16 mouse cellular contexts compared by ENCODE assay signal in the genomic region with DNA sequence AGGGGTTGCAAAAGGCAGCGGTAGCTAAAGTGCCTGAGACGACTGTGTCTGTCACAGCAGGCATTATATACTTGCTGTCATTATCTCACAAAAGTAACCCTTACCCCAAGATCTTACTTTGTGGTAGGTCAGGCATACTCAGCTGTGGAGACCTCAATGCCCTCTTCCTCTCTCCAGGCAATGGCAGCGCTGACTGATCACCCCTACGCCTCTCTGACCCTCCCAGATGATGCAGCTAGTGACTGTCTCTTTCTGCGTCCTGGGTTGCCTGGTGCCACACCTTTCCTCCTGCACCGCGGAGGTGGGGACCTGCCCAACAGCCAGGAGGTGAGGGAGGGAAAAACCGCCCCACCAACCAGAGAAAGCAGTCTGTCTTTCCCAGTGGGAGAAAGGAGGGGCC. TPM values are rescaled to one million over a fixed set of nuclear protein-coding genes. Genes with fewer than 3 reads are reported as not detected.
DNase-seq lines count a peak whose midpoint lies in the region; ATAC-seq and TF ChIP-seq lines count a peak whose summit lies in the region.
"Had no signal": no experiment of that assay in that cellular context is flagged by ENCODE, and none has a peak within 500 bp of the region (broad histone marks: within the 10 kb centered on the region; RNA-seq: fewer than 3 reads in every experiment).

No protein-coding gene starts in this region.

- WGBS in heart, embryonic 13.5 days: 75% methylated on average over 8 of the region's 8 CpGs
- 85% methylated on average over 8 of the region's 8 CpGs for WGBS in midbrain, embryonic 11.5 days
- WGBS in midbrain, embryonic 14.5 days: 89% methylated on average over 8 of the region's 8 CpGs
- 74% methylated on average over 8 of the region's 8 CpGs for WGBS in embryonic facial prominence, embryonic 14.5 days
- WGBS in stomach, postnatal 0 days: 67% methylated on average over 8 of the region's 8 CpGs

- no peak for TF ChIP-seq EP300 in stomach, postnatal 0 days (optimal IDR thresholded peaks at IDR 0.05)

- no peak for DNase-seq in heart, postnatal 25 days (ENCODE audit: low spot score)
- no peak for DNase-seq in midbrain, embryonic 11.5 days (ENCODE audit: low spot score, missing footprints)
- no peak for DNase-seq in midbrain, embryonic 14.5 days
- DNase-seq in embryonic facial prominence, embryonic 14.5 days (ENCODE audit: low spot score): no peak
- DNase-seq in stomach, postnatal 0 days (ENCODE audit: low spot score): no peak
- DNase-seq: adrenal gland, postnatal 10 days; cerebellum, postnatal 36 days; right cerebral cortex, postnatal 14 days had no signal

- no peak for TF ChIP-seq CTCF in stomach, postnatal 0 days (IDR thresholded peaks at IDR 0.05; ENCODE audit: low read depth)

- H3K27me3 ChIP-seq in heart, embryonic 13.5 days (replicated peaks): peaks cover 33% of the 10 kb centered on the region
- H3K27me3 ChIP-seq in midbrain, embryonic 11.5 days (ENCODE audit: control insufficient read depth, insufficient read depth, low read length): peaks cover 5% of the 10 kb centered on the region; the same call in 1 of the 2 replicates
- peaks cover 18% of the 10 kb centered on the region; the same call in 1 of the 2 replicates for H3K27me3 ChIP-seq in midbrain, embryonic 14.5 days (ENCODE audit: control insufficient read depth, insufficient read depth, low read length)
- H3K27me3 ChIP-seq in embryonic facial prominence, embryonic 14.5 days (replicated peaks; ENCODE audit: control insufficient read depth, insufficient read depth, low read length): peaks cover 10% of the 10 kb centered on the region
- no peaks in the 10 kb centered on the region for H3K27me3 ChIP-seq in stomach, postnatal 0 days (ENCODE audit: control insufficient read depth, insufficient read depth, low read length)
- H3K27me3 ChIP-seq: Patski had no signal

- peaks cover 53% of the 10 kb centered on the region for H3K36me3 ChIP-seq in heart, embryonic 13.5 days
- peaks cover 11% of the 10 kb centered on the region; the same call in 1 of the 2 replicates for H3K36me3 ChIP-seq in midbrain, embryonic 11.5 days (ENCODE audit: control insufficient read depth, insufficient read depth, low read length)
- H3K36me3 ChIP-seq in midbrain, embryonic 14.5 days (ENCODE audit: control insufficient read depth, insufficient read depth, low read length): peaks cover 29% of the 10 kb centered on the region
- H3K36me3 ChIP-seq in embryonic facial prominence, embryonic 14.5 days (ENCODE audit: control insufficient read depth, insufficient read depth, low read length): peaks cover 44% of the 10 kb centered on the region
- H3K36me3 ChIP-seq in stomach, postnatal 0 days (ENCODE audit: control insufficient read depth, insufficient read depth, low read length): peaks cover 14% of the 10 kb centered on the region

- no peak overlapping the region for H3K4me2 ChIP-seq in heart, embryonic 13.5 days
- no peak overlapping the region for H3K4me2 ChIP-seq in midbrain, embryonic 11.5 days
- no peak overlapping the region for H3K4me2 ChIP-seq in midbrain, embryonic 14.5 days (ENCODE audit: low read length)
- H3K4me2 ChIP-seq in embryonic facial prominence, embryonic 14.5 days (ENCODE audit: low read depth, low read length): peak overlapping the region; percentile 86
- no peak overlapping the region for H3K4me2 ChIP-seq in stomach, postnatal 0 days (replicated peaks; ENCODE audit: low read depth)
- H3K4me2 ChIP-seq: liver, embryonic 15.5 days had no signal

- 0 out of 2 replicates have a peak overlapping the region, but pooled peaks have one; percentile 28 for H3K9ac ChIP-seq in heart, embryonic 13.5 days
- 0 out of 2 replicates have a peak overlapping the region, but pooled peaks have one; percentile 13 for H3K9ac ChIP-seq in midbrain, embryonic 11.5 days (ENCODE audit: low read length)
- no peak overlapping the region for H3K9ac ChIP-seq in midbrain, embryonic 14.5 days (replicated peaks; ENCODE audit: low read length)
- H3K9ac ChIP-seq in embryonic facial prominence, embryonic 14.5 days (ENCODE audit: low read depth, low read length): no peak overlapping the region
- H3K9ac ChIP-seq in stomach, postnatal 0 days (ENCODE audit: low read length): no peak overlapping the region
- H3K9ac ChIP-seq: liver, embryonic 15.5 days had no signal

- ATAC-seq in heart, embryonic 13.5 days (ENCODE audit: extremely low read depth, insufficient number of reproducible peaks, low FRiP score, low TSS enrichment): no peak
- no peak for ATAC-seq in midbrain, embryonic 11.5 days (ENCODE audit: low FRiP score)
- no peak for ATAC-seq in midbrain, embryonic 14.5 days (ENCODE audit: low FRiP score, low TSS enrichment)
- ATAC-seq in embryonic facial prominence, embryonic 14.5 days (ENCODE audit: low read depth): no peak
- ATAC-seq in stomach, postnatal 0 days (ENCODE audit: low FRiP score, low TSS enrichment): no peak
- no peak for ATAC-seq in erythroblast, adult 5-6 weeks (replicated peaks; ENCODE audit: low FRiP score, poor library complexity, severe bottlenecking)
- ATAC-seq: Patski had no signal

- no peak overlapping the region for H3K27ac ChIP-seq in heart, embryonic 13.5 days (replicated peaks)
- H3K27ac ChIP-seq in midbrain, embryonic 11.5 days (ENCODE audit: low read depth, low read length): no peak overlapping the region
- no peak overlapping the region for H3K27ac ChIP-seq in midbrain, embryonic 14.5 days (replicated peaks; ENCODE audit: low read depth, low read length)
- H3K27ac ChIP-seq in embryonic facial prominence, embryonic 14.5 days (replicated peaks; ENCODE audit: low read depth, low read length): no peak overlapping the region
- H3K27ac ChIP-seq in stomach, postnatal 0 days (replicated peaks): 0 out of 2 replicates have a peak overlapping the region, but pooled peaks have one; percentile 30
- H3K27ac ChIP-seq: liver, embryonic 15.5 days had no signal

- peaks cover 52% of the 10 kb centered on the region for H3K4me1 ChIP-seq in heart, embryonic 13.5 days
- H3K4me1 ChIP-seq in midbrain, embryonic 11.5 days (ENCODE audit: control insufficient read depth, insufficient read depth, low read length): peaks cover 30% of the 10 kb centered on the region
- peaks cover 21% of the 10 kb centered on the region for H3K4me1 ChIP-seq in midbrain, embryonic 14.5 days (ENCODE audit: control insufficient read depth, insufficient read depth, low read length)
- H3K4me1 ChIP-seq in embryonic facial prominence, embryonic 14.5 days (ENCODE audit: control insufficient read depth, insufficient read depth, low read length): peaks cover 6% of the 10 kb centered on the region; the same call in 1 of the 2 replicates
- 0 out of 2 replicates have a peak, but pooled peaks cover 2% of the 10 kb centered on the region for H3K4me1 ChIP-seq in stomach, postnatal 0 days (replicated peaks; ENCODE audit: control insufficient read depth, insufficient read depth)

- H3K9me3 ChIP-seq in heart, embryonic 13.5 days: no peaks in the 10 kb centered on the region
- no peaks in the 10 kb centered on the region for H3K9me3 ChIP-seq in midbrain, embryonic 11.5 days (ENCODE audit: control insufficient read depth, low read length)
- no peaks in the 10 kb centered on the region for H3K9me3 ChIP-seq in midbrain, embryonic 14.5 days (ENCODE audit: control insufficient read depth, low read length)
- no peaks in the 10 kb centered on the region for H3K9me3 ChIP-seq in embryonic facial prominence, embryonic 14.5 days (ENCODE audit: control insufficient read depth, low read length)
- H3K9me3 ChIP-seq in stomach, postnatal 0 days (ENCODE audit: control insufficient read depth, low read length): no peaks in the 10 kb centered on the region
- H3K9me3 ChIP-seq: liver, embryonic 15.5 days had no signal

- intact Hi-C loops in heart, postnatal 25 days (cut with DNase I): no loop called here

- no peak overlapping the region; the same call in 1 of the 2 replicates for H3K4me3 ChIP-seq in heart, embryonic 13.5 days
- H3K4me3 ChIP-seq in midbrain, embryonic 11.5 days (ENCODE audit: low read depth, low read length): no peak overlapping the region
- no peak overlapping the region for H3K4me3 ChIP-seq in midbrain, embryonic 14.5 days (replicated peaks; ENCODE audit: low read depth, low read length)
- no peak overlapping the region for H3K4me3 ChIP-seq in embryonic facial prominence, embryonic 14.5 days (ENCODE audit: low read depth, low read length)
- no peak overlapping the region for H3K4me3 ChIP-seq in stomach, postnatal 0 days (ENCODE audit: low read depth, low read length)
- H3K4me3 ChIP-seq: liver, embryonic 15.5 days had no signal

RNA-seq across cellular contexts. Expression of gene Ddah2, which starts 2.5 kb away (rescaled TPM):
- polyA plus RNA-seq in heart, embryonic 13.5 days (2015; fragmentation: Nextera tagmentation; extraction: Ambion mirVana): 194 and 207 TPM in 2 replicates
- 10 to 100 TPM; 27.7 to 31.3 TPM for total RNA-seq in heart, postnatal 25 days (2021)
- polyA plus RNA-seq in midbrain, embryonic 11.5 days (2014; fragmentation: Nextera tagmentation; extraction: Ambion mirVana): 614 and 653 TPM in 2 replicates
- polyA plus RNA-seq in midbrain, embryonic 14.5 days (2014; fragmentation: Nextera tagmentation; extraction: Ambion mirVana): 375 and 392 TPM in 2 replicates
- 291 and 341 TPM in 2 replicates for polyA plus RNA-seq in embryonic facial prominence, embryonic 14.5 days (2014; fragmentation: Nextera tagmentation; extraction: Ambion mirVana)
- polyA plus RNA-seq in stomach, postnatal 0 days (2015; fragmentation: Nextera tagmentation; extraction: Ambion mirVana): 84.8 and 86.8 TPM in 2 replicates
- total RNA-seq in erythroblast, adult 5-6 weeks (2015; ENCODE audit: low replicate concordance): 1.0 and 1.7 TPM in 2 replicates
- 2.2 TPM in 1 of 2 replicates, not detected in the other for total RNA-seq in erythroblast, adult 5-6 weeks (2017; ENCODE audit: low replicate concordance)

RNA-seq across cellular contexts. Expression of gene Ly6g6c, which starts 3.9 kb away (rescaled TPM):
- polyA plus RNA-seq in heart, embryonic 13.5 days (2015; fragmentation: Nextera tagmentation; extraction: Ambion mirVana): not detected in 2 replicates
- not detected for total RNA-seq in heart, postnatal 25 days (2021)
- polyA plus RNA-seq in midbrain, embryonic 11.5 days (2014; fragmentation: Nextera tagmentation; extraction: Ambion mirVana): not detected in 2 replicates
- polyA plus RNA-seq in midbrain, embryonic 14.5 days (2014; fragmentation: Nextera tagmentation; extraction: Ambion mirVana): not detected in 2 replicates
- 9.5 and 21.2 TPM in 2 replicates for polyA plus RNA-seq in embryonic facial prominence, embryonic 14.5 days (2014; fragmentation: Nextera tagmentation; extraction: Ambion mirVana)
- polyA plus RNA-seq in stomach, postnatal 0 days (2015; fragmentation: Nextera tagmentation; extraction: Ambion mirVana): 260 and 317 TPM in 2 replicates
- not detected in 2 replicates for total RNA-seq in erythroblast, adult 5-6 weeks (2015; ENCODE audit: low replicate concordance)
- not detected in 2 replicates for total RNA-seq in erythroblast, adult 5-6 weeks (2017; ENCODE audit: low replicate concordance)
- total RNA-seq: adrenal gland, postnatal 10 days; heart, adult 18-20 months; heart, postnatal 4 days; megakaryocyte progenitor cell, adult 5-6 weeks; neutrophil, adult 5-6 weeks had no signal
- polyA plus RNA-seq: Patski had no signal

RNA-seq across cellular contexts. Expression of gene Mpig6b, which starts 4.7 kb away (rescaled TPM):
- polyA plus RNA-seq in heart, embryonic 13.5 days (2015; fragmentation: Nextera tagmentation; extraction: Ambion mirVana): 0.92 and 1.4 TPM in 2 replicates
- under 1 TPM; 0.18 to 0.87 TPM for total RNA-seq in heart, postnatal 25 days (2021)
- polyA plus RNA-seq in midbrain, embryonic 11.5 days (2014; fragmentation: Nextera tagmentation; extraction: Ambion mirVana): 0.76 and 0.89 TPM in 2 replicates
- 0.11 and 0.21 TPM in 2 replicates for polyA plus RNA-seq in midbrain, embryonic 14.5 days (2014; fragmentation: Nextera tagmentation; extraction: Ambion mirVana)
- polyA plus RNA-seq in embryonic facial prominence, embryonic 14.5 days (2014; fragmentation: Nextera tagmentation; extraction: Ambion mirVana): 0.55 and 0.96 TPM in 2 replicates
- 0.49 and 0.96 TPM in 2 replicates for polyA plus RNA-seq in stomach, postnatal 0 days (2015; fragmentation: Nextera tagmentation; extraction: Ambion mirVana)
- total RNA-seq in erythroblast, adult 5-6 weeks (2015; ENCODE audit: low replicate concordance): 0.42 TPM in 1 of 2 replicates, not detected in the other
- not detected in 2 replicates for total RNA-seq in erythroblast, adult 5-6 weeks (2017; ENCODE audit: low replicate concordance)
- total RNA-seq: megakaryocyte progenitor cell, adult 5-6 weeks had no signal
- polyA plus RNA-seq: Patski had no signal

RNA-seq across cellular contexts. Expression of gene Clic1, which starts 11.5 kb away (rescaled TPM):
- polyA plus RNA-seq in heart, embryonic 13.5 days (2015; fragmentation: Nextera tagmentation; extraction: Ambion mirVana): 351 and 389 TPM in 2 replicates
- 10 to 100 TPM; 40.0 to 46.1 TPM for total RNA-seq in heart, postnatal 25 days (2021)
- polyA plus RNA-seq in midbrain, embryonic 11.5 days (2014; fragmentation: Nextera tagmentation; extraction: Ambion mirVana): 73.8 and 83.9 TPM in 2 replicates
- 17.7 and 22.8 TPM in 2 replicates for polyA plus RNA-seq in midbrain, embryonic 14.5 days (2014; fragmentation: Nextera tagmentation; extraction: Ambion mirVana)
- 90.9 and 96.9 TPM in 2 replicates for polyA plus RNA-seq in embryonic facial prominence, embryonic 14.5 days (2014; fragmentation: Nextera tagmentation; extraction: Ambion mirVana)
- polyA plus RNA-seq in stomach, postnatal 0 days (2015; fragmentation: Nextera tagmentation; extraction: Ambion mirVana): 344 and 360 TPM in 2 replicates
- 74.6 and 85.9 TPM in 2 replicates for total RNA-seq in erythroblast, adult 5-6 weeks (2015; ENCODE audit: low replicate concordance)
- total RNA-seq in erythroblast, adult 5-6 weeks (2017; ENCODE audit: low replicate concordance): 66.9 and 68.8 TPM in 2 replicates

RNA-seq across cellular contexts. Expression of gene Msh5, which starts 14.8 kb away (rescaled TPM):
- 4.0 and 4.1 TPM in 2 replicates for polyA plus RNA-seq in heart, embryonic 13.5 days (2015; fragmentation: Nextera tagmentation; extraction: Ambion mirVana)
- total RNA-seq in heart, postnatal 25 days (2021): 1 to 10 TPM in 1 of 2 experiments, under 1 TPM in 1; 0.57 to 1.3 TPM
- polyA plus RNA-seq in midbrain, embryonic 11.5 days (2014; fragmentation: Nextera tagmentation; extraction: Ambion mirVana): 5.0 and 5.2 TPM in 2 replicates
- polyA plus RNA-seq in midbrain, embryonic 14.5 days (2014; fragmentation: Nextera tagmentation; extraction: Ambion mirVana): 2.1 and 2.8 TPM in 2 replicates
- 2.5 and 3.4 TPM in 2 replicates for polyA plus RNA-seq in embryonic facial prominence, embryonic 14.5 days (2014; fragmentation: Nextera tagmentation; extraction: Ambion mirVana)
- 1.9 and 2.7 TPM in 2 replicates for polyA plus RNA-seq in stomach, postnatal 0 days (2015; fragmentation: Nextera tagmentation; extraction: Ambion mirVana)
- total RNA-seq in erythroblast, adult 5-6 weeks (2015; ENCODE audit: low replicate concordance): 0.38 and 1.5 TPM in 2 replicates
- 5.7 and 8.8 TPM in 2 replicates for total RNA-seq in erythroblast, adult 5-6 weeks (2017; ENCODE audit: low replicate concordance)
- total RNA-seq: heart, adult 18-20 months had no signal

Comparison
In these comparisons a context has a peak if more than half of its experiments do, and no peak if none do; other contexts are left out.
1. H3K9ac ChIP-seq: peak in heart, embryonic 13.5 days (single experiment) and midbrain, embryonic 11.5 days (single experiment); none in midbrain, embryonic 14.5 days (single experiment), embryonic facial prominence, embryonic 14.5 days (single experiment) and stomach, postnatal 0 days (single experiment).